In the genomic region with DNA sequence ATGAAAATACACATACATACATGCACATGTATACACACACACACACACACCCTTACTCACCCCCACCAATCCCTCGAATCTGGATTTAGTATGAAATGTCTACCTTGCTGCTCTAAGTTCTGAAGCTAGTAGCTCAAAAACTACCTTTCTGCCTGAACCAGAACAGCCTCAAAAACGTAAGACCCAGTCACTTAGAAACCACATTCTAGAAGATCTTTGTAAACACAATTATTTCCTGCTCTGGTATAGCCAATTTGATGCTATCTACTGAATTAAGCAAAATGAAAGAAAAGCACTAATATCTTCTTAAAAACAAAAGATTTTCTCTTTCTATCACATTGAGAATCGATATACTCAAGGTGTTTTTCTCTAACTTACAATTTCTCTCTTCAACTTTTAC, we compare ENCODE assay signal across 18 mouse cellular contexts.
"Had no signal": no experiment of that assay in that cellular context is flagged by ENCODE, and none has a peak within 500 bp of the region (broad histone marks: within the 10 kb centered on the region; RNA-seq: fewer than 3 reads in every experiment).

No protein-coding gene starts in this region.

- H3K27me3 ChIP-seq: limb, embryonic 13.5 days; midbrain, embryonic 12.5 days; midbrain, embryonic 15.5 days; neural tube, embryonic 13.5 days; stomach, embryonic 15.5 days had no signal

- H3K4me3 ChIP-seq: layer of hippocampus, adult 2 months; limb, embryonic 10.5 days; limb, embryonic 13.5 days; midbrain, embryonic 12.5 days; midbrain, embryonic 15.5 days; neural tube, embryonic 13.5 days; stomach, embryonic 15.5 days had no signal

- H3K27ac ChIP-seq: kidney, postnatal 0 days; layer of hippocampus, adult 2 months; limb, embryonic 10.5 days; limb, embryonic 13.5 days; liver, embryonic 14.5 days; macrophage; midbrain, embryonic 12.5 days; midbrain, embryonic 15.5 days; neural tube, embryonic 13.5 days; stomach, embryonic 15.5 days had no signal

- DNase-seq: kidney, adult 18-20 months; layer of hippocampus, adult 9-11 months; liver, postnatal 0 days; lung, embryonic 14.5 days; retina, postnatal 1 day; right cerebral cortex, postnatal 25 days; spleen, adult 18-20 months; thymus, postnatal 36 days had no signal

- H3K36me3 ChIP-seq: limb, embryonic 10.5 days; limb, embryonic 13.5 days; midbrain, embryonic 12.5 days; midbrain, embryonic 15.5 days; neural tube, embryonic 13.5 days; stomach, embryonic 15.5 days had no signal

- H3K4me1 ChIP-seq: stomach, embryonic 15.5 days had no signal
